Mouse (Mus musculus) heart, embryonic 14.5 days (tissue): Measurements from ENCODE around the gene Ttpal. TPM values are rescaled to one million over a fixed set of nuclear protein-coding genes. Genes with fewer than 3 reads are reported as not detected.
A peak's percentile ranks its signal among the peaks of the same experiment; 100 is the strongest.

ENCODE experiments used
- ATAC-seq: fragments of 200-750 bp; cut with Nextera tagmentation; 2 replicates; pipeline ENCODE4 v1.8.0; 2017; ENCODE audit warnings: low read depth, moderate TSS enrichment; ENCODE audit not compliant: insufficient number of reproducible peaks, insufficient read depth, low FRiP score
- H3K27ac ChIP-seq, 2 experiments: fragments of 200-500 bp in 1 of 2; fragments of 300-500 bp in 1 of 2; sonication (generic) in 1 of 2; replicated peaks in 1 of 2; 2 replicates each; pipeline ENCODE4 v1.5.1; 2012 to 2014; ENCODE audit warnings: low read depth in 2 of 2, low read length in 2 of 2, control low read depth in 1 of 2, mild to moderate bottlenecking in 1 of 2, mixed read lengths in 1 of 2; ENCODE audit not compliant: control insufficient read depth in 1 of 2, insufficient read depth in 1 of 2
- H3K27me3 ChIP-seq: fragments of 300-500 bp; sonication (generic); 2 replicates; pipeline ENCODE4 v1.6.1; 2014; ENCODE audit warnings: mild to moderate bottlenecking, low read length, control low read depth; ENCODE audit not compliant: control insufficient read depth, insufficient read depth
- H3K36me3 ChIP-seq: fragments of 300-500 bp; sonication (generic); 2 replicates; pipeline ENCODE4 v1.6.1; 2014; ENCODE audit warnings: mild to moderate bottlenecking, control low read depth, low read length, mixed read lengths; ENCODE audit not compliant: control insufficient read depth, insufficient read depth
- H3K4me1 ChIP-seq, 2 experiments: fragments of 200-500 bp in 1 of 2; fragments of 300-500 bp in 1 of 2; sonication (generic) in 1 of 2; 2 replicates each; pipeline ENCODE4 v1.6.1; 2012 to 2014; ENCODE audit warnings: low read length in 2 of 2, control low read depth in 1 of 2, mixed read lengths in 1 of 2; ENCODE audit not compliant: control insufficient read depth in 2 of 2, insufficient read depth in 2 of 2
- H3K4me2 ChIP-seq: fragments of 300-500 bp; sonication (generic); 2 replicates; pipeline ENCODE4 v1.6.1; 2014; ENCODE audit warnings: mild to moderate bottlenecking, low read length
- H3K4me3 ChIP-seq, 2 experiments: fragments of 200-500 bp in 1 of 2; fragments of 300-500 bp in 1 of 2; sonication (generic) in 1 of 2; 2 replicates each; pipeline ENCODE4 v1.5.1; 2012 to 2014; ENCODE audit warnings: low read length in 2 of 2, mild to moderate bottlenecking in 2 of 2, control low read depth in 1 of 2, low read depth in 1 of 2, moderate library complexity in 1 of 2; ENCODE audit not compliant: control insufficient read depth in 1 of 2, insufficient read depth in 1 of 2
- H3K9ac ChIP-seq: fragments of 300-500 bp; sonication (generic); 2 replicates; pipeline ENCODE4 v1.6.1; 2014; ENCODE audit warnings: mild to moderate bottlenecking, low read length
- H3K9me3 ChIP-seq: fragments of 300-500 bp; sonication (generic); 2 replicates; pipeline ENCODE4 v1.6.1; 2016; ENCODE audit warnings: low read length, control low read depth; ENCODE audit not compliant: control insufficient read depth
- WGBS: fragments of 180-500 bp; shearing (Covaris S2); extraction: QIAGEN DNeasy Blood & Tissue Kit; methylation state at CpG from one replicate; pipeline ENCODE4 v1.1.7; 2014; 5-methylcytosine and 5-hydroxymethylcytosine counted together
- polyA plus RNA-seq: library from polyadenylated mRNA; unstranded; fragments of >200 nt; fragmentation: Nextera tagmentation; extraction: Ambion mirVana; gene quantifications from 2 replicates; pipeline ENCODE4 v1.2.1, GENCODE M21; 2014

Gene Ttpal
- polyA plus RNA-seq, 1 experiment from 2014 or later: 24.2 TPM

DNA sequence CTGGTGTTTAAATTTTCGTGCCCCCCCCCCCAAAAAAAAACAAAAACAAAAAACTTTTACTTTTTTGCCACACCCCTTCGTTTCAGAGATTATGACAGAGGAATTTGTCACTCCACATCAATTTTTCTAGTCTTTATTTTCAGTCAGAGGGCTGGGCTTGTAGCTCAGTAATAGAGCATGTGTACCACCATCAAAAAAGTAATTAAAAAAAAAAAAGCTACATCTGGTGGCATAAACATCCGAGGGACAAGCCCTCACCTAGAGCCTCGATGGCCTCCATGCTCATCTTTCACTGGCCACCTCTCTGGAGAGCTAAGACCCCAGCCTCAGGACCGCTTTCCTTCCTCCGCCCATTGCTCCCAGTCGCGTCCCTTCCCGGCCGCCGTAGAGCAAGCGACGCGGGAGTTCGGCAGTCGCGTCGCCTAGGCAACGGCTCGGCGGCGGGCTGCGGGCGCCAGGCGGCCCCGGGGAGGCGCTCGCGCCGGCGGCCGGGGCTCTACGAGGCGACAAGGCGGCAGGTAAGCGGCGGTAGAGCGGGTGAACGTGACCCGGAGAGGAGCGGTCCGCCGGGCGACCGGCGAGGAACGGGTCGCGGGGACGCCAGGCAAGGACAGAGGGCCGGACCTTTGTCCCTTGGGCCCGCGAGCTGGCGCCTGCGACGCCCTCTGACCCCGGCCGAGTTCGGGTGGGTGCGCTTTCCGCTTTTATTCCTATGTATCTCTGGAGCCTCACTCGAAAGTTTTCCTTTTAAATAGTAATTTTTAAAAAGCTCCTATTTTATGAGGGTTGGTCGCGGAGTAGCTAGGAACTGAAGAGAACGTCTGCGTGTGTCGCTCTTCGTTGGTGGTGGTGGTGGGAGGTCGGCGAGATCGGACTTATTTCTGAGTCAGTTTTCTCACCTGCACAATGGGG lies 56.1 kb downstream of the Ttpal start, which contains the start of gene Pkig:
Gene Pkig, plus strand, starts transcription at position 412 of the 912 bp plus-strand sequence.
- H3K27me3 ChIP-seq: no peaks in the 10 kb centered on the region
- under 1% methylated on average over 71 of the region's 71 CpGs for WGBS
- peak within 1 kb of the TSS; percentile 92 for H3K9ac ChIP-seq
- ATAC-seq: peak; percentile 82
- peak within 1 kb of the TSS; percentile 61 to 86 for H3K27ac ChIP-seq
- H3K4me1 ChIP-seq: peaks cover 16 to 38% of the 10 kb centered on the region in 2 experiments
- peak within 1 kb of the TSS; percentile 73 for H3K4me2 ChIP-seq
- no peaks in the 10 kb centered on the region for H3K9me3 ChIP-seq
- H3K36me3 ChIP-seq: no peaks in the 10 kb centered on the region
- peak within 1 kb of the TSS; percentile 85 to 91 for H3K4me3 ChIP-seq

DNA sequence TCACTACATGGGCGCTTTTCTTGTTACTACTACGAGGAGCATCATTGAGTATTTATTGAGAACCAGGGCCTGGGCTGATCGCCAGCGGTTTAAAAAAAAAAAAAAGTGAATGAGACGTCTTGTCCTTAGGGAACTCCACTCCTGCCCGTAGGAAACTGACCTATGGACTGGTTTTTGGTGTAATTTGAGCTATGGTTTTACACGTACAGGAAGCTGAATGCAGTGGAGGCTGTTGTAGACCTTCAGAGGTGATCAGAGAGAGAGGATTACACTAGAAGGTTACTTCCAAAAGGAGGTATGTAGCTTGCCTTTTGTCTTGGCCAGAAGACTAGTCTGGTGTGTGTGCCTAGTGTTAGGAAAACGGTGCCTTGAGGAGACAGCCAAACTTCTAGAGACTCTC lies 56.8 kb downstream of the Ttpal start:
- no peak for ATAC-seq
- Histone ChIP-seq H3K9me3 (no peaks in the 10 kb centered on the region), H3K27me3 (no peaks in the 10 kb centered on the region), H3K4me1 (peaks cover 16 to 44% of the 10 kb centered on the region in 2 experiments), H3K27ac (peak overlapping the region; percentile 61 to 86), H3K9ac (peak overlapping the region; percentile 92), H3K36me3 (peaks cover under 1% of the 10 kb centered on the region; the same call in 1 of the 2 replicates), H3K4me3 (peak overlapping the region; percentile 85 to 91), H3K4me2 (peak overlapping the region; percentile 73)
- WGBS: under 1% methylated on average over 8 of the region's 8 CpGs

DNA sequence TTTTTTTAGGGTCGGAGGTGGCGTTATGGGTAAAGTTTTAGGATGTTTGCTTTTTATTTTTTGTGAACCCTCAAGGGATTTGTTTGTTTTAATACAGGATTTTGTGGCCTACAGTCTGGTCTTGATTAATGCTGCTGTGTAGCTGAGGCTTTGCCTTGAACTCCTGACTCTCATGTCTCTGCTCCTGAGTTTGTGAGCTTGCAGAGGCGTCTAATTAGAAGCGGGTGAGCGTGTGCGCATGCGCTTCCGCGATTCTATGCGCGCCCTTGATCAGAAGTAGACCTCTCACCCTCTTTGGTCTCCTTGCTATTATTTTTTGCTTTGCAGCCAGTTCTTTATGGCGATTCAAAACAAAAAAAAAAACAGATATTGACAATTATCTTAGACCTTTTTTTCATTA lies 57.3 kb downstream of the Ttpal start:
- Histone ChIP-seq H3K9ac (peak overlapping the region; percentile 92), H3K27me3 (no peaks in the 10 kb centered on the region), H3K4me3 (peak overlapping the region; percentile 85 to 91), H3K4me1 (peaks cover 19 to 49% of the 10 kb centered on the region in 2 experiments), H3K36me3 (peaks cover 5% of the 10 kb centered on the region; the same call in 1 of the 2 replicates), H3K9me3 (no peaks in the 10 kb centered on the region), H3K4me2 (peak overlapping the region; percentile 73), H3K27ac (peak overlapping the region; percentile 61 to 86; a peak in 3 of 4 replicates)
- 71% methylated on average over 12 of the region's 12 CpGs for WGBS
- no peak for ATAC-seq

DNA sequence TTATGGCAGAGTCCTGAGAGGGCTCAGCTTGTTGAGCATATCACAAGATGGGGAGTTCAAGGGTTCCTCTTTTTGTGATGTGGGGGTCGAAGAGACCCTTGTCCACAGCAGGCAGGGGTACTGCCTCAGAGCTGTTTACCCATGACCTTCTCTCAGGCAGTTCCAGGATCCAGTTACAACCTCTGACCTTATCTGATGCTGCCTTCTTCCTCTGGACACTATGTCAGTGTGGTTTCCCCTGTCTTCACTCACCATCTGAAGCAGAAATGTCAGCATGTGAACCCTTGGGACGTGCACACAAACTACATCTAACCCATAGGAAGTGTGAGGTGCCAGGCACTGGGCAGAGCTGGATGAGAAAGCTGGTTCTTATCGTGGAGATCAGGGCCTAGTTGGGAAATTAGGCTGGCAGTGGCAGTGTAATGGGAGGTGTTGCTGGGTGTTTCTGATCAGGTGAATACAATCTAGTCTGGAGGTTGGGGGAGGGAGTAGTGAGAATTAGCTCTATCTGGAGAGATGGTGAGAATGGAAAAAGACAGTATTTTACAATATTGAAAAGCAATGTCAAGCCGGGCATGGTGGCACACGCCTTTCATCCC lies 58.1 kb downstream of the Ttpal start:
- Histone ChIP-seq H3K4me3 (no peak overlapping the region), H3K4me1 (peaks cover 19 to 51% of the 10 kb centered on the region in 2 experiments), H3K27me3 (no peaks in the 10 kb centered on the region), H3K9ac (peak overlapping the region; percentile 13; the same call in 1 of the 2 replicates), H3K36me3 (peaks cover 7% of the 10 kb centered on the region; the same call in 1 of the 2 replicates), H3K9me3 (no peaks in the 10 kb centered on the region), H3K4me2 (peak overlapping the region; percentile 73; the same call in 1 of the 2 replicates), H3K27ac (peak overlapping the region in 1 of 2 experiments; percentile 12; a peak in 1 of 4 replicates)
- ATAC-seq: no peak
- 69% methylated on average over 5 of the region's 5 CpGs for WGBS

DNA sequence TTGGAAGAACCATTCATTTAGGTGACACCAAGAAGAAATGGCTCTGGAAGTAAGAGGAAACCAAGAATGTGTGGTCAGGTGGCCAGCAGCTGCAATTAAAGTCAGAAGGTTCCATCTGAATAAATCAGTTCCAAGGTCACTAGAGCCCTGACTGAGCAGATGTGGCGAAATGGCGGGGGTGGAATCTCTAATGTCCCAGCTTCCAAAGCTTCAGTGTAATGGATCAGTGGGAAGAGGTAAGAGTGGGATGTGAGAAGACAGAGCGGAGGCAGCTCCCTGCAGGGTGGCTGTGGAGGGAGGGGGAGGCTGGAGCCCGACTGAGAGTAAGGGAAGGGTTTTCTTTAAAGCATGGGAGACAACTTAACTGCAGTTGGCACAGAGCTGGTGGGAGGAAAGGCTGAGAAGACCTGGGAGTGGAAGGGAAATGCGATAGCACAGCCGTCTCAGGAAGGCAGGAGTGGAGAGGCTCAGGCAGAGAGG lies 59.3 kb downstream of the Ttpal start:
- H3K4me1 ChIP-seq: peaks cover 19 to 53% of the 10 kb centered on the region in 2 experiments
- no peak overlapping the region for H3K4me3 ChIP-seq
- peak overlapping the region; percentile 24; the same call in 1 of the 2 replicates for H3K4me2 ChIP-seq
- WGBS: 55% methylated on average over 6 of the region's 6 CpGs
- ATAC-seq: no peak
- H3K9ac ChIP-seq: peak overlapping the region; percentile 0; the same call in 1 of the 2 replicates
- H3K27ac ChIP-seq: 0 out of 4 replicates have a peak overlapping the region, but pooled peaks have one; percentile 11 to 39
- H3K9me3 ChIP-seq: no peaks in the 10 kb centered on the region
- peaks cover 7% of the 10 kb centered on the region; the same call in 1 of the 2 replicates for H3K36me3 ChIP-seq
- no peaks in the 10 kb centered on the region for H3K27me3 ChIP-seq

DNA sequence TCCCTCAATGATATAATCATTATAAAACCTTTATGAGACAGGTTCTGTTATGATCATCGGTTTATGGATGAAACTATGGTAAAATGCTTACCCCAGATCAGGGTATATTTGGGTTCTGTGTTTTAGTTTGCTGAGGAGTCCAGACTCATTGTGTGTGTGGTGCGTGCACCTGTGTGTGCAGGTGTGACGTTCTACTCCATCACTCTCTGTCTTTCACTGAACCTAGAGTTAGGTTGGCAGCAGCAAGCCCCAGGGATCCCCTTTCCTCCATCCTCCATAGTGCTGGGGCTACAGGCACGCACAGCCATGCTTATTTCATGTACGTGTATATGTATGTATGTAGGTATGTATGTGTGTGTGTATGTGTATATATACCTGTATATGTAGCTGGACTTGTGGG lies 60.0 kb downstream of the Ttpal start:
- no peak for ATAC-seq
- Histone ChIP-seq H3K9ac (no peak overlapping the region), H3K36me3 (peaks cover 7% of the 10 kb centered on the region; the same call in 1 of the 2 replicates), H3K4me2 (no peak overlapping the region), H3K4me1 (peaks cover 19 to 57% of the 10 kb centered on the region in 2 experiments), H3K27ac (no peak overlapping the region), H3K27me3 (no peaks in the 10 kb centered on the region), H3K9me3 (no peaks in the 10 kb centered on the region), H3K4me3 (no peak overlapping the region)
- WGBS: 88% methylated on average over 5 of the region's 5 CpGs

DNA sequence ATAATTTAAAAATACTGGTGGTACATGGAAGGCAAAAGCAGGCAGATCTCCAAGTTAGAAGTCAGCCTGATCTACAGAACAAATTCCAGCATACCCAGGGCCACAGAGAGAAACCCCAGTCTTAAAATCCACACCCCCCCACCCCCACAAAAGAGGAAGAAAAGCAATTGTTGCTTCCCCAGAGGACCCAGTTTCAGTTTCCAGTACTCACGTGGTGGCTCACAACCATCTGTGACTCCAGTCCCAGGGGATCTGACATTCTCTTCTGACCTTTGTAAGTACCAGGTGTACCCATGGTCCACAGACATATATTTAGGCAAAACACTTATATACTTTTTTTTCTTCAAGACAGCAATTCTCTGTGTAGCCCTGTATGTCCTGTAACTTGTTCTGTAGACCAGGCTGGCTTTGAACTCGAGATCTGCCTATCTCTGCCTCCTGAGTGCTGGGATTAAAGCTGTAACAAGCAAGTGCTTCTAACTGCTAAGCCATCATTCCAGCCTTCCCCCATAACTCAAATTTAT lies 60.6 kb downstream of the Ttpal start:
- Histone ChIP-seq H3K36me3 (peaks cover 7% of the 10 kb centered on the region; the same call in 1 of the 2 replicates), H3K27ac (no peak overlapping the region), H3K27me3 (no peaks in the 10 kb centered on the region), H3K9ac (no peak overlapping the region), H3K4me1 (peaks cover 19 to 58% of the 10 kb centered on the region in 2 experiments), H3K4me2 (no peak overlapping the region), H3K4me3 (no peak overlapping the region), H3K9me3 (no peaks in the 10 kb centered on the region)
- WGBS: 67% methylated on average over 2 of the region's 2 CpGs
- ATAC-seq: no peak
